Mouse (Mus musculus) hematopoietic stem cell, adult 5-6 weeks (primary cell): Measurements from ENCODE around the gene Nup98. TPM values are rescaled to one million over a fixed set of nuclear protein-coding genes. Genes with fewer than 3 reads are reported as not detected.
A peak's percentile ranks its signal among the peaks of the same experiment; 100 is the strongest.

Source experiments
- ATAC-seq, 2 experiments: fragments of 125-278 bp in 1 of 2; replicated peaks in 1 of 2; 2 replicates each; pipeline ENCODE4 v1.8.0; 2016 to 2017; ENCODE audit warnings: inconsistent platforms in 2 of 2, mild to moderate bottlenecking in 2 of 2, moderate number of reproducible peaks in 2 of 2, low read depth in 1 of 2, moderate TSS enrichment in 1 of 2; ENCODE audit not compliant: low FRiP score in 2 of 2, poor library complexity in 2 of 2, severe bottlenecking in 2 of 2, insufficient read depth in 1 of 2, low TSS enrichment in 1 of 2
- total RNA-seq: library from RNA; stranded (forward); fragments of 172-1452, 232-1000 nt; gene quantifications from 2 replicates; pipeline ENCODE4 v1.2.3, GENCODE M21; 2017

The Nup98 gene
- total RNA-seq, 1 experiment from 2014 or later, result 55.3 TPM

DNA sequence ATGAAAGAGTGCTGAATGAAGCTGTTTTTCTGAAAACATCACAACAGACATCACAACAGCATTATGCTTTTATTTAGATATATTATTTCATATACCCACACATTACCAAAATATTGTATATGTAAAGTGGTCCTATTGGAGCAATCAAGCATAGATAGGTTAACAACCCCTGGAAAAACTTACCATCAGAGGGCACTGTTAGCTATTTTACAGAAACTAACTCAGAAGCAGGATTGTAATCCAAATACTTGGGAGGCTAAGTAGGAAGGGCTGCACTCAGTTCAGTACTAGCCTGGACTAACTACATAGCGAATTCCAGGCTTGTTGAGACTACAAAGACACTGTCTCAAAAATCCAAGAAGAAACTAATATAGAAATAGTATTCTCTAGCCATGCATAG, 17.6 kb downstream of the Nup98 start:
- no peak for ATAC-seq

DNA sequence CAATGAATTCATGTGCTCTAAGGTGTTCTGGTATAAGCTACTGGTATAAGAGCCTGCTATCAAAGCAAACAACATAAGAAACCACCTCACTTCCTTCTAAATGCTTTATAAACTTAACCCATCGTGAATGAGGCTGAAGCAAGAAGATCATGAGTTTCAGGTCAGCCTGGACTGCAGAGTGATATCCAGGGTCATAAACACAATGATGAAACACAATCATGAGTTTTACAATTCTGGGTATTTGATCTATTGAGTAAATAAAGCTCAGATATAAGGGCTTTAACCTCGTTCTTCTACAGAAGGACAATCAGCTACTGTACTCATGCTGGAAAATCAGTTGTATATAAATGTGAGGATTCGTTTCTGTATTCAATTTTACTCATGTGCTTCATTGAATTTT, 26.1 kb downstream of the Nup98 start:
- no peak for ATAC-seq

DNA sequence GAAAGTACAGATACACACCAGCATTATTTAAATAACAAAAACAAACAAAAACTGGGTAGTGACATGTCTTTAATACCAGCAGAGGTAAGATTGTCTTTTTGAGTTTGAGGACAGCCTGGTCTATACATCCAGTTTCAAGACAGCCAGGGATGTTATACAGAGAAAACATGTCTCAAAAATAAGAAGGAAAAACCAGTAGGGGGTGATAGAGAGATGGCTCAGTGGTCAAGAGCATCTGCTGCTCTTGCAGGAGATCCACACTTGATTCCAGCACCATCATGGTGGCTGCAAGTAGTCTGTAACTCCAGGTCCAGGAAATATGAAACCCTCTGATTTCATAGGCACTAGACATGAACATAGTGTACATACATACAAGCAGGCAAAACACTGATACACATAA, 39.7 kb downstream of the Nup98 start:
- ATAC-seq, result no peak

DNA sequence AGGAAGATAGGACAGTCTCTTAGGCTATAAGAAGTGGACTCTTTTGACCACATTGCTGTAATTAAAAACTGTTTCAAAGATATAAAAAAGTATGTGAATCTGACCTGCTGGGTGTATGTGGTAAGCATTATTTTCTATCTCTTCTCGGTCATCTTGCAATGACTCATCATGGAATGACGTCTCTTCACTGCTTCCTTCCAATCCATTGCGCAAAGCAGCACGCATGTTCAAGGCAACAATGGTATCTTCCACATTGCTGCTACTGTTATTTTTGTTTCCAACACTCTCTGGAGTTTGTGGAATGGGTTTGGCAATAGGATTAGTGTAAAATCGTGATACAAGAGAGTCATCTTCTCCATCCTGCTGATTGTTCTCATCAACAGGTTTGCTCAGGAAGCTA, 56.3 kb downstream of the Nup98 start:
- ATAC-seq, result no peak

DNA sequence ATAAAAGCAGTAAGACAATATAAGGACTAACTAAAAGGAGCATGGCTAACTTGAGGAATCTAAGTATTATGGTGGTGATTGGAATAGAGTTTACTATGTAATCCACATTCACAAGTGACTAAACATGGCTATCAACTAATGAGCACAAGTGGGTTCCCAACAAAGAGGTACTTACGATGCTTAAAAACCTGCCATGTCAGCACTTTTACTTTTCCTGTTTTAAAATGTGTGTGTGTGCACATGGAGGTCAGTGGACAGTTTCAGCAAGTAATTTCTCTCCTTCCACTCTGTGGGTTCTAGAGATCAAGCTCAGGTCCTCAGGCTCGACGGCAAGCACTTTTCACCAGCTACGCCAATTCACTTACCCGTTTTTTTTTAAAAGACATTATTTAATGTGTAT, 72.1 kb downstream of the Nup98 start:
- no peak for ATAC-seq

DNA sequence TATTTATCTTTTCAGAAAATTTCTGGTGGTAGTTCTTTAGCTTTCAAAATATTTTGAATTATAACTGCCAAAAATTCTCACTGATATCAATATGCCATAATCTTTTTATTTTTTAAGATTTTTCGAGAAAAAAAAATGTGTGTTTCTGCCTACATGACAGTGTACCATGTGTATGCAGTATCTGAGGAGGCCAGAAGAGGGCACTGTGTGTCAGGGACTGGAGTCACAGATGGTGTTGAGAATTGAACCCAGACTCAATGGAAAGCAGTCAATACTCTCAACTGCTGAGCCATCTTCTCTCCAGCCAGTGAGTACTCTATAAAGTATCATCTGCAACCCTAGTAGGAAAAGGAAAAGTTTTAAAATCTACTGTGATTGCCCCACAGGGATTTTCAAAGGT, 72.5 kb downstream of the Nup98 start:
- ATAC-seq, result peak in 1 of 2 experiments; percentile 66; a peak in 1 of 4 replicates

DNA sequence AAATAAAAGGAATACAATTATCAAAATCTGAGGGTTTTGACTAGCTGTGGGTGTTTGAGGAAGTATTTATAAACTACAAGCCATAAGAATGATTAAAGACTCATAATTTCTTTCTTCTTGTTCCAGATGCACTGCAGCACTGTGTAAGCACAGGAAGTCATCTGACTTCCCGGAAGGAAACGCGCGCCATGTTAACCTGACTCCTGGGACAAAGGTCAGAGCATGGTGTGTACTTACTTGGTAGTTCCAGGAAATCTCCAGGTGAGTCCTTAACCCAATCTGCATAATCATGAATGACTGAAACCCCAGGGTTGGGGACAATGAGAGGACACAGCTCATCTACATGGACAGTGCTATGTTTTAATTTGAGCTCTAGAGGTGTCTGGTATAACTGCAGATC, 77.6 kb downstream of the Nup98 start:
- ATAC-seq, result no peak

DNA sequence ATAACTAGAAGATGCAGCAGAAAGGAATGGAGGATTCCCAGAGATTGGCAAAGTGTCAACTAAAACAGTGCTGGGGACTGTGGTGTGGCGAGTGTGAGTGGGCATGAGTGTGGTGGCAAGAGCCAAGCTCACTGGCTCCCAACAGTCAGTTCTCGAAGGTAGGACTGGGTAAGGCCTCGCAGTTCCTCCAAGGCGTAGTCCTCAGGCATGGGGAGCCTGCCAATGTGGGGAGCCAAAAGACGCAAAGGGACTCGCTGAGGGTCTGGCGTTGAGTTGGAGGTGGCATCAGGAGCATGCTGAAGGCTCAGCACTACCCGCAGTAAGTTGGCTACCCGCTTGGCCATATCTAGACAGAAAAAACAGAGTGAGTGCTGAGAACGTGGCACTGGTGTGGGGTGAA, 89.7 kb downstream of the Nup98 start:
- no peak for ATAC-seq

DNA sequence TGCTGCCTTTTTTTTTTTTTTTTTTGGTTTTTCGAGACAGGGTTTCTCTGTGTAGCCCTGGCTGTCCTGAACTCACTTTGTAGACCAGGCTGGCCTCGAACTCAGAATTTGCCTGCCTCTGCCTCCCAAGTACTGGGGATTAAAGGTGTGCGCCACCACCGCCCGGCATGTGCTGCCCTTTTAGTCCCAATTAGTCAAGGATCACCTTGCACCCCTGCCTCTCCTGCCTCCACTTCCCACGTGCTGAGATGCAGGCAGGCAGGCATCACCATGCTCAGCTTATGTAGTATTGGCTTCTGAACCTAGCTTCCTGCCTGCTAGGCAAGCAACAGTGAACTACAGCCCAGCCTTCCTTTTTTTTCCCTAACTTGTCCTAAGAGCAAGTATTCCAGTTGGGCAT, 92.6 kb downstream of the Nup98 start:
- no peak for ATAC-seq

DNA sequence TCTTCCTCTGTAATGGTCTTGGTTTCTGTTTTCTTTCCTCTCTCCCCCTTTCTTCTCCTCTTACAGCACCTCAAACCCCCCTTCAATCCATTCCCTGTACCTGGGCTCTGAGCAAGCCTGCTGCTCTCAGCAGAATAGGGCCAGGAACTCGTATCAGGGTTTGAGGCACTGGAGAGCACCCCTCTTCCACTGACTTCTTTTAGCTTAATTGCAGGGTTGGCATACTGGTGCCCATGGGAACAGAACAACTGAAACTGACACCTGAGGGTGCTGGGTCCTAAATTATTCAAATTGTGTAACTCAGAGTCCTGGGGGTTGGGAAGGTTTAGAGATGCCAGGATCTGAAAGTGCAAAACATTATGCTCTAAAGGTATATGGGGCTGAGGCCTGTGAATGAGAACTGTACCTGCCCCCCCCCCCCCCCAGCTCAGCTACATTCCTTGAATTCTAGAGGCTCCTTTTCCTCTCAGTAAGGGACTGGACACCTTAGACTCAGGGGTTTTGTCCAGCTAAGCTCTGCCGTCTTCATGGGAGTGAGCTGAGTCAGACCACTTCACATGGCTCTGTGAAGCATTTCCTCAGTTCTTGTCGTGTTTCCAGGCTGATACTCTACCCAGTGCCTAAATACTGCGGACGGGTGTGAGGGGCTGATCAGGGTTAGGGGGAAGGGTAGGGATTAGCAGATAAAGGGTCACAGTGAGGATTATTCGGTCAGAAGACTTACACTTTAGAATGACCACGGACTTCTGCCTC, 93.2 kb downstream of the Nup98 start, which contains the start of gene Chrna10:
Gene Chrna10, minus strand, starts transcription at position 250 of the 753 bp plus-strand sequence.
- ATAC-seq, result no peak

DNA sequence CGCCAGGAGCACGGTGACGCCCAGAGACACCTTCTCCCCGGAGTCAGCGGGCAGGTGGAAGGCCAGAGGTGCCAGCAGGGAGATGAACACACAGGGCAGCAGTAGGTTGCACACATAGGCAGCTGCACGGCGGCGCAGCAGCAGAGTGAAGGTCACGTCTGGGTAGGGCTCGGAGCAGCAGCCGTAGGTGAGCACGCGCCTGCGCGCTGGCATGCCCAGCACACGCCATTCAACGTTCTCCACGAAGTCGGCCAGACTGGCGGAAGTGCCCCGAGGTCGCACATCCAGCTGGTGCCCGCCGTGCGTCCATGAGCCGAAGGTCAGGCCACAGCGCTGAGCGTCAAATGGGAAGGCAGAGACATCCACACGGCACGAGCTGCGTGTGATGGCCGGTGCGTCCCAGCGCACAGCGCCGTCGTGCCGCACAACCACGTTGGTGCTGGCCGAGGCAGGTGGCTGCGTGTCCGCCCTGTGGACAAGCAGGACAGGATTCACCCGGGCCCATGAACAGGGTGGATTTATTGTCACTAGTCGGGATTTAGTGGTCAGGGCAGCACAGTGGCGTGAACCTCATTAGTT, 96.7 kb downstream of the Nup98 start:
- no peak for ATAC-seq

DNA sequence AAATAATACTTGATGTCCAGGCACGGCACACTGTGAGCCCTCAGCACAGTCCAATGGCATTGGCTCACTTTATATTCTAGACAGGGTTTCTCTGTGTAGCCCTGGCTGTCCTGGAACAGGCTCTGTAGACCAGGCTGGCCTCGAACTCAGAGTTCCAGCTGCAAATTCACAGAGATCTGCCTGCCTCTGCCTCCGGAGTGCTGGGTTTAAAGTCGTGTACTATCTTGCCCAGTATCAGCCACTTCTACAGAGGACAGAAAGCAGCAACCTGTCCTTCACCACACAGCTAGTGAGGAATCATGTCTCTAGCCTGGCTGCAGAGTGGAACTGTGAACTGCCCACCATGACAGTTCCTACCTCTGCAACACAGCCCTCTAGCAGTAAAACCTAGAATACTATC, 100.2 kb downstream of the Nup98 start:
- ATAC-seq, result no peak

DNA sequence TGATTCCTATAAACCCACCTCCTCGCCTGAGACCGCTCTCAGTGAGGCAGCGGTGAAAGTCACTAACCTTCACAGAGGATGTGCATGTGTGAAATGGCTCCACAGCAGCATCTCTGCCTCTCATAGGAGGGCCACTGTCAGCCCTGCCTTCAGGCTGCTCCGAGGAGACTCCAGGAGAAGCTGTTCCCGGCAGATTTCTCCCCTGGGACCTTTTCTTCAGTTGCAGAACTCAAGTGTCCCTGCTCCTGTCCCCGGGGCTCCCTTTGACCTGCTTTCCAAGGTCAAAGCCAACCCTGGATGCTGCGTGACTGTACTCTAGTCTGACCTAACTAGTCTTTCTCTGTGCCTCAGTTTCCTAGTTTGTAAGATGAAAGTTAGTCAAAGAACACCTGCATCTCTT, 100.8 kb downstream of the Nup98 start, which contains the start of gene Art5:
Gene Art5, minus strand, starts transcription at position 319 of the 400 bp plus-strand sequence.
- ATAC-seq, result no peak

DNA sequence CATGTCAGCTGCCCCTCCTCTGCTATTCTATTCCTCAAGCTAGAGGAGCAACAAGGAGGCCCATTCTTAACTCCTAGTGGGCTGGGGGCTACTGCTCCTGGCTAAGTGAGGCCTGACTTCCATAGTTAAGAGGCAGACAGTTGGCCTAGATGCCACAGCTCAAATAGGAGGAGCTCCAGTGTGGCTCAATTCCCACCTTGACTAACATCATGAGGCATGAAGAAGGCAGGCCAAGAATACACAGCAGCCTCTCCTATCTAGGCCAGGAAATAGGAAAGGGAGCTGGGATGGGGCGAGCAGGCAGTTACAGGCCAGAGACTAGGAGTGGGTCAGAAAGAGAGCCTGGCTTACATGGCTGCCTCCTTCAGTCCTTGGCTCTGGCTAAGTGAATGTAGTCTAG, 101.8 kb downstream of the Nup98 start:
- no peak for ATAC-seq

DNA sequence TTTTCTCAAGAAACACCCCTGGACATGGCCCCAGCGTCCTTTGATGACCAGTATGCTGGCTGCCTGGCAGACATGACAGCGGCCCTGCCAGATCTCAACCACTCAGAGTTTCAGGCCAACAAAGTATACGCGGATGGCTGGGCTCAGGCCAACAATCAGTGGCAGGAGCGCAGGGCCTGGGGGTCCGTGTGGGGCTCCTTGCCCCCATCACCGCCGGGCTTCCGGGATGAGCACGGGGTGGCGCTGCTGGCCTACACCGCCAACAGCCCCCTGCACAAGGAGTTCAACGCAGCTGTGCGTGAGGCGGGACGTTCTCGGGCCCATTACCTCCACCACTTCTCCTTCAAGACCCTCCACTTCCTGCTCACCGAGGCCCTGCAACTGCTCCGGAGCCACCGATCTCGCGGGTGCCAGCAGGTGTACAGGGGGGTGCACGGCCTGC, 103.3 kb downstream of the Nup98 start:
- peak in 1 of 2 experiments; percentile 43; a peak in 1 of 4 replicates for ATAC-seq

DNA sequence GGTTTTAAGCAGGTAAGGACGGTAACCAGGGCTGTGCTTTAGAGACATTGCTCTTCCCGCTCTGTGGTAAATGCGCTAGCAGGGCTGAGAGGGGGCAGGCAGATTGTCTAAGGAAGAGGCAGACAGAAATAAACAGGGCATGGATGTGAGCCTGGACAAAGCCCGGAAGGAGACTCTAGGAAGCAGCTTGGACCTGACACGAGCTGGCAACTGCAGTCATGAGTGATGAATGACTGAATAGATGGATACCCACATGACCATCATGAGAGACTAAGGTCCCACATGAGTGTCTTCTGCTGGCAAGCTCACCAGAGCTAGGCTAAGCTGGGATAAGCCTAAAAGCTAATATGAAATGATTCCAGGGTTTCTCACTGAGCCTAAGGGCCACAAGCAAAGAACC, 105.8 kb downstream of the Nup98 start:
- ATAC-seq, result no peak

DNA sequence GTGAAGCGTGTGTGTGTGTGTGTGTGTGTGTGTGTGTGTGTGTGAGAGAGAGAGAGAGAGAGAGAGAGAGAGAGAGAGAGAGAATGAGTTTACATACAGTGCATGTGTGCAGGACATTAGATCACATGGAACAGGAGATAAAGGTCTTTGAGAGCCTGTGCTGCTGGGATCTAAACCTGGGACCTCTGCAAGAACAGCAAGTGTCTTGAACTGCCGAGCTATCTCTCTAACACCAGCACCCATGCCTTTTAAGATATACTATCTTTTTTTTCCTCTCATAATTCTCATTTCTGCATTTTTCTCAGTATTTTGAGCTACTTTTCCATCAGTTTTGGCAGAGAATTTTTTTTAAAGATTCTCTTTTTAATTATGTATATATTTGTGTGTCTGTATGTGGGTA, 106.4 kb downstream of the Nup98 start:
- ATAC-seq, result no peak

DNA sequence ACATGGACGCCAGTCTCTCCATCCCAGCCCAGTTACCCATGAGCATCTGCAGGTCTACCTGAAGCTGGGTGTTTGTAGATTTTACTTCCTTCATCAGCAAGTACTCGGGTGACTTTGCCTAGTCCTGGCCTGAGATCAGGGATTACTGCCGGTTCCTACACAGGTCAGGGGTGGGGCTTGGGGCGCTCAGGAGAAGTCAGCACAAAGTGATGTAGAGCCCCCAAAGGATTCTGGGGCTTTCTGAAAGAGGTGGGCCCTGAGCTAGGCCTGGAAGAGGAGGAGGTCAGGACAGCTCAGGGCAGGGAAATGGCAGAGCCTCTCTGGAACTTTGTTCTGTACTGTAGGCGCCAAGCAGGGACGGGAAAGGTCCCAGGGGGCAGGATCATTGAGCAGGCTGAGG, 107.3 kb downstream of the Nup98 start:
- no peak for ATAC-seq

DNA sequence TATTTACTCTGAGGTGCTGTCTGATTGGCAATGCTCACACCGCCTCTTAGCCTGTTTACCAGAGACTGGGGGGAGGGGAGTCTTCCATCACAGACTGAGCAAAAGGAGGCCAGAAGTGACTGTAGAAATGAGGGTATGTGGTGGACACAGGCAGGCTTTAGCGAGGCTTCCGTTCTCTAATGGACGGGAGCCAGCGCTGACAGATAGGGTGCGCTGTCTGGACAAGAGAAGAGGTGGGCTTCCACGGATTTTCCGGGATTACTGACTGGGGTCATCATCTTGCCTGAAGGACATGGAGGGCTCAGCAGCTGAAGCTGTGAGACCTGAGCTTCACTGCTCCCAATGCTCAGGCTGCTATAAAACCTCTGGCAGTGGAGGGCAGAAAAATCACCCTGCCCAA, 107.7 kb downstream of the Nup98 start:
- ATAC-seq, result no peak
